Mouse (Mus musculus) gastrocnemius, postnatal 4 days (tissue): ENCODE measurements around the gene Atoh7. TPM values are rescaled to one million over a fixed set of nuclear protein-coding genes. Genes with fewer than 3 reads are reported as not detected.

Experiments used
- total RNA-seq, 2 experiments: library from RNA; stranded (reverse); gene quantifications; 2 replicates each; pipeline ENCODE4 v1.2.3; 2021

Gene Atoh7
- total RNA-seq, 2 experiments from 2014 or later: not detected

Other genes with a start within 250 kb of the Atoh7 start
- 10 to 100 TPM; 25.3 to 26.4 TPM for gene Tet1, start 190.7 kb upstream of the Atoh7 start, total RNA-seq
- gene Slc25a16, start 179.0 kb upstream of the Atoh7 start, total RNA-seq: 10 to 100 TPM; 20.6 to 23.1 TPM
- 1 to 10 TPM; 4.7 to 5.3 TPM for gene Dna2, start 152.6 kb upstream of the Atoh7 start, total RNA-seq
- 10 to 100 TPM; 14.4 to 22.2 TPM for gene Rufy2, start 119.4 kb upstream of the Atoh7 start, total RNA-seq
- gene Hnrnph3, start 75.4 kb upstream of the Atoh7 start, total RNA-seq: 10 to 100 TPM; 27.7 to 35.1 TPM
- gene Pbld2, start 75.3 kb upstream of the Atoh7 start, total RNA-seq: 1 to 10 TPM; 2.0 to 3.0 TPM
- gene Pbld1, start 39.5 kb upstream of the Atoh7 start, total RNA-seq: under 1 TPM; 0.54 to 0.69 TPM
- gene Mypn, start 104.3 kb downstream of the Atoh7 start, total RNA-seq: 100 to 1,000 TPM; 208 to 218 TPM
- gene Herc4, start 144.2 kb downstream of the Atoh7 start, total RNA-seq: 10 to 100 TPM; 29.2 to 33.2 TPM